Mouse (Mus musculus): Measurements from ENCODE around the gene Nrcam.

Gene Nrcam

DNA sequence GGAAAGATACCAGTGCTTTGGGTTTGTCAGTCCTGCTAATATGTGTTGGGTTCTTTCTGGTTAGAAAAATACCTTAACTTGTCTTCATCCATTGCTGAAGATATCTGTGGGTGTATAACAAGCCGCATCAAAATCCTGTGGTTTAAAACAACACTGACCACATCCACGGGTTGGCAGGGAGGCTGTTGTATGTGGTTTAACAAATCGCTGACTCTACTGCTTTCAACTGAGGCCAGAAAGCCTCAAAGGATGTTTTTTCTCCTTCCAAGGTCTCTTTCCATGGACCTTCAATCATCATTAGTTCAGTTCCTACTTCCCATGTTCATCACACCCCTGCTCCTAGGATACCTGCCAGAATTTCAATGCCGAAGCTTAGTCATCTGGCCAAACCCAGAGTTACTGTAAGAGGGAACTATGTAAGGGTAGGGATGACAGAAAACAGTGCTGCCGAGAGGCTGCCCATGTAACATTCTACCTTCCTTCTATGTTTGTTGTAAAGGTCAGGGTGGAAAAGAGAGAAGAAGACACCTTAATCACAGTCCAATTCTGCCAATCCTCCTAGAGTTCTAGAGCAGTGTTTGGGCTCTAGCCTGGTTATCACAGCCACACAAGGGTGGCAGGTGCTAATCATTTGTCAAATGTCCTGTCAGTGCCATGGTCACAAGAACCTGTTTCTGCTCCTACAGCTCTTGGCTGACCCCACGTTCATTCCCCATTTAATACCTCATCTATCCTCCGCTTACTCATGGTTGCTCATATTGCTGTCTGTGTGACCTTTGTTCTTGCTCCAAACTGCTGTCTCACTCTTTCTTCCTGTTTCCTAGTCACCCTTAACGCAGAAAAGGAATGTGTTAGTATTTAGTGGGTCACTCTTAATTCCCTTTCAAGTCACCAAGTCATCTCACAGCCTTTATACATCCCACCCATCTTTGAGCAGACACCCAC lies 196.2 kb downstream of the Nrcam start:
- DNase-seq, result no peak

- DNase-seq, result no peak
Observed at GRCm38 (mm10) chr12:44528391-44529016, 199.8 kb downstream of the Nrcam start.

- DNase-seq, result no peak
Observed at GRCm38 (mm10) chr12:44532337-44533113, 203.8 kb downstream of the Nrcam start.

DNA sequence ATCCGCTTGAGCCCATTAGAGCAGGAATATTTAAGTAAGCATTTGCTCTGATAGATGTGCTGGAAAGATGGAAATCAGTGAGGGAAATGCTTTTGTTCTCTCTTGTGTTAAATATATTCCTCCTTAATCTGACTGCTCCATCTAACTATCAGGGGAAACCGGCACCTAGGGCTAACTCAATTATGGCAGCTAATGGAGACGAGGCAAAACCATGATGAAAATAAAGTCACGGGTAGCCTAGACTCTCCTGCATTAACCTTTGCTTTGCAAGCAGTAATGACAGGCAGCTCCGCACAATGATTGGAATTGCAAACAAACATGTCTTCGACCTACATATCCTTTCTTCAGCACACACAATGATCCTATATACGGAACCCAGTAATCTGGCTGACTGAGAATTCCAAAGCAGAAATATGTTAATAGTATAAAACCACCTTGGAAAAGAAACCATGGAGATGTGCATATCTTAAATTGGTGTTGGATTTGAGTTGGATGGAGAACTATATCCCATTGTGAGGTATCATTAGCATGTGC lies 205.5 kb downstream of the Nrcam start:
- DNase-seq, result no peak

- no peak for DNase-seq
Observed at GRCm38 (mm10) chr12:44535623-44536022, 206.9 kb downstream of the Nrcam start.

GRCm38 (mm10) chr12:44547721-44548369 lies 219.2 kb downstream of the Nrcam start:
- peak; percentile 81 for DNase-seq

DNA sequence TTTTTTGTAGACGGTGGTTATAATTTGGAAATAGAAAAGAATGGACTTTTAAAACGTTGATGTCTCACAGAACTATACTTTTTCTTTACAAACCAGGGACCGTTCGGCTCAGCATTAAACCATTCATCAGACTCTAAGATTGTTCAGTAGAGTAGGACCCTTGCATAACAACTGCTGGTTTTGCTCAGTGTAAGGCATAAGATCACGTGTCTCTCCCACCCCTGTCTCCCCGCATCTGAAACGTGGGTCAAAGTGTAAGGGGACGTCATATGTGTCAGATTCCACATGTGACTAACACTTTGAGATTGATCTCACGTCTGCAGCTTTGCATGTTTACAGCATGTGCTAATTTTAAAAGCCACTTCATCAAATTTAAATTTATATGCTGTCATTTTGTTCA lies 219.8 kb downstream of the Nrcam start:
- no peak for DNase-seq

DNA sequence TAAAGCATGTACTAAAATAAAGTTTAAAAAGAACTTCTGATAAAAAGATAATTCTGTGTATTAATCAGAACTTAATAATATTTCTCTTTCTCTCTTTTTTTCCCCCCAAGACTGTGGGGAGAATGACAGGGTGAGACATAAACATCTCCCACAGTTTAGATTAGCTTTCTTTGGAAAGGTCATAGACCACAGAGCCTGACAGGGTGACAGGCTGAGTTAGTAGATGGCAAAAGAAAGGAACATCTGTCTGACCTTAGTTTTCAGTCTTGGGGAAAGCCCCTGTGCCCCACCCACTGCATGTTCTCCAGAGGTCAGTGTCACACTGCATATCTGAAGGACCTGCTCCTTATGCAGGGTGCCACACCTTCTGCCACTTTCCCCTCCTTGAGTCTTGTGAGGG lies 222.9 kb downstream of the Nrcam start:
- no peak for DNase-seq

GRCm38 (mm10) chr12:44554051-44554450 lies 225.4 kb downstream of the Nrcam start:
- DNase-seq, result no peak

- peak; percentile 92 for DNase-seq
Observed at GRCm38 (mm10) chr12:44554808-44555207, 226.1 kb downstream of the Nrcam start.

DNA sequence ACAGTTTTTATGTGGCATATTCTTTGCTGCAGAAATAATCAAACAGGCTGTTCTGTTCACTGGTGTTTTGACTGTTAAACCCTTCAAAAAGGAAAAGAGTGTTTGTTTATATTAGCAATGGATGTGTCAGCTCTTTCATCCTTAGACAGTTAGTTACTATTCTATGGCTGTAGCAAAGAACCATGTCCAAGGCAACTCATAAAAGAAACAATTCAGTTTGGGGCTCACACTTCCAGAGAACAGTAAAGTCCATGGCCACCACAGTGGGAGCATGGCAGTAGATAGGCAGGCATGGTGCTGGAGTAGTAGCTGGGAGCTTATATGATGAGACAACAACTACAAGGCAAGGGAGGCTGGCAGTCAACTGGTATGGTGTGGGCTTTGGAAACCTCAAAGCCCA lies 231.3 kb downstream of the Nrcam start:
- no peak for DNase-seq

- no peak for DNase-seq
Observed at GRCm38 (mm10) chr12:44570070-44570469, 241.4 kb downstream of the Nrcam start.

GRCm38 (mm10) chr12:44572664-44573063 lies 244.0 kb downstream of the Nrcam start:
- no peak for DNase-seq

GRCm38 (mm10) chr12:44574167-44574566 lies 245.5 kb downstream of the Nrcam start:
- DNase-seq, result no peak

- peak; percentile 36 for DNase-seq
Observed at GRCm38 (mm10) chr12:44601410-44602149, 272.9 kb downstream of the Nrcam start.

DNA sequence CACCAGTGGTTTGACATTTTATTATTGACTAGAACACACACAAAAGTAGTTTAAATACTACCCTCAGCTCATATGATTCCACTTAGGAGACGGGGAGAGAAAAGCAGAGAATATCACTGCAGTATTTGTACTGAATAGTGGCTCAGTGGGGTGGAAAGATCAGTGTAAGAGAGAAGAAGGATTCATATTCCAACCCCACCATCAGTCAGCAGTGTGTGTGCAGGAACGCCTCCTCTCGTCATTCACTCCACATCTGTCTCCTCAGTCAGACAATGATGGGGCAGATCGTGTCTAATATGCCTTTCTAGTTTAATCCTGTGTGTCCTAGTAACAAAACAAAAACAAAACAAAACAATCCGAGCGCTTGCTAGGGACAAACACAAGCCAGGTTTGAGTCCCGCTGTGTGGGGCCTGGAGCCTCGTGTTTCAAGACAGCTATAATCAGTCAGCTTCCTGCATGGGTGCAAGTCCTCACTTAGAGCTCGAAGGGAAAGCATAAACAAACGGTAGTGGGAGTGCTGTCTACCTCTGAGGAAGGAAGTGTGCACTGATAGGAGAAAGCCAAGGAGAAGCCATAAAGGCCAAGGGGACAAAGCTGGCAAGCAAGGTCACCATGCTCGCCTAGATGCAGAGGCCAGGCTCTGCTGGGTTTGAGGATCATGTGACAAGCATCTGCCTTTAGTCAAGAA lies 273.7 kb downstream of the Nrcam start:
- DNase-seq, result no peak

DNA sequence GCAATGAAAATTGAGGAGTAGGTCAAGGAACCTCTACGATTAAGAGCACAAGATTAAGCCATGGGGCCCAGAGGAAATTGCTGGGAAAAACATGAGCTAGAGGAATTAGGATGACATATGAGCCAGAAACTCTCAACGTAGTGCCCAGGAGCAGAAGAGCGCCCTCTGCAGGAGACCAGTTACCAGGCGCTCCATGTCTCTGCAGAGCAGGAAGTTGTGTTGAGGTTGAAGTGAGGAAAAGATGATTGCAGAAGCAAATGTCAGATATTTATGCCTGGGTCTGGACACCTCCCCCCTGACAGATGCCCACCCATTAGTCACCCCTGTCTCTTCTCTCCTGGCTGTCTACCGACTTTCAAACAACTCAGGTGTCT lies 274.3 kb downstream of the Nrcam start:
- DNase-seq, result no peak

DNA sequence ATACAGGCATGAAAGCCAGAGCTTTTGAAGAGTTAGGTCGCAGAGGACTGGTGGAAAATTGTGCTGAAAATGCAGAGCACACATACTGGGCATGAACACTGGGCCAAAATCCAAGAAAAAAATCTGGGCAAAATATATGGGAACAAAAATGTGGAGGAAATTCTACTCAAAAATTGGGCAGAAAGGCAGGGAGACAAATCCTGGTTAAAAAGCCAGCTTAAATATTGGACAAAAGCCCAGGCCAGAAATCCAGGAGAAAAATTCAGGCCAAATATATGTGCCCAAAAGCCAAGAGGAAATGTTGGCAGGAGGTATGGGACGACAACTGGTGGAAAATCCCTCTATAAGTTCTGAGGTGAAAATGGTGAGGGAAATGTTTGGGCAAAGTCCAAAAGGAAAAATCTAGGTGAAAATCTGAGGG lies 288.3 kb downstream of the Nrcam start:
- DNase-seq, result peak; percentile 65

- DNase-seq, result peak; percentile 49
Observed at GRCm38 (mm10) chr12:44617488-44617887, 288.8 kb downstream of the Nrcam start.

- DNase-seq, result no peak
Observed at GRCm38 (mm10) chr12:44639341-44639921, 310.7 kb downstream of the Nrcam start.

- DNase-seq, result no peak
Observed at GRCm38 (mm10) chr12:44640579-44640978, 311.9 kb downstream of the Nrcam start.
